Mouse (Mus musculus) thymus, adult 2 months (tissue): ENCODE data around the gene Acaca.

Experiments used
- CTCF ChIP-seq: fragments of 200-500 bp; IDR thresholded peaks from 2 replicates; pipeline ENCODE4 v1.5.1; 2012; ENCODE audit warnings: mild to moderate bottlenecking, control low read depth, low read length, moderate library complexity, borderline replicate concordance; ENCODE audit not compliant: control insufficient read depth, poor library complexity, insufficient read depth; ENCODE audit errors: extremely low read depth
- POLR2A ChIP-seq: fragments of 200-500 bp; IDR thresholded peaks from 2 replicates; pipeline ENCODE4 v1.6.1; 2012; ENCODE audit warnings: mild to moderate bottlenecking, low read length, control low read depth, moderate library complexity; ENCODE audit not compliant: control insufficient read depth, poor library complexity, insufficient read depth; ENCODE audit errors: extremely low read depth

DNA sequence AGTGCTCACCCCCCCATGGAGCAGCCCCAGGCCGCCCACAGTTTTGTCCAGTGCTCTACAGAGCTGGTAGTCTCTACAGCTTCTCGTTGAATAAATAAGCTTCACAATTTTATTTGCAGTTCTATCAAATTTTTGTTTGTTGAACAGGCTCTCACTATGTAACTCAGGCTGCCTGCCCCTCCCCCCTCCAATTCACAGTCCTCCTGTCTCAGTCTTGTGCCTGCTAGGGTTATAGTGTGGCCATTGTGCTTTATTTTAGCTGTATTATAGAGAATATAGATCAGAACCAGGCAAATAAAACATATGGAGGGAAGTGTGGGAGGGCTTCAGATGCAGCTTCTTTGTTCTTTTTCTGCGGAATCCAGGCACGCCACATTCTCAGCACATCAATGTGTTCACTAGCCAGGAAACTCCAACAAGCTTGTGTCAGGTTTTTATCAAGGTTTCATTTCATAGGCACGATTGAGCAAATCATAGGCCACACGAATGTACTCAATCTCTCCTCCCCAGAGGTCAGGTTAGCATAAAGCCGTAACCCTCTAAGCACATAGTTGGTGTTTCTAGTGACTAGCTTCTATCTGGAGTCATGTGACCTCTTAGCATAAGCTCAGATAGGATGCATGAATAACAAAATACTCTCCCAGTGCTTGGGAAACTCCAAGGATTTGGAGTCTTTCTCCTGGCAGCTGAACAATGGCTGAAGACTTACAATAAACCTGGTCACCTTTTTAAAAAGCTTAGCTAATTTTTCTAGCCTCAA lies 153.7 kb downstream of the Acaca start:
- TF ChIP-seq POLR2A (no peak), CTCF (no peak)
